Mouse (Mus musculus): ENCODE measurements around the gene Plekhg5. TPM values are rescaled to one million over a fixed set of nuclear protein-coding genes. Genes with fewer than 3 reads are reported as not detected.

Plekhg5 gene
- total and polyA plus RNA-seq, 2 experiments from 2014 or later = 10.6 to 18.0 TPM

GRCm38 (mm10) chr4:152107493-152107892 is 35.2 kb downstream of the Plekhg5 start:
- peak; percentile 13 for DNase-seq (ENCODE audit: low spot score)
- H3K9me3 ChIP-seq (replicated peaks; ENCODE audit: control insufficient read depth, low read length) = no peaks in the 10 kb centered on the region
- WGBS = 27% methylated on average over 24 of the region's 24 CpGs
- TF ChIP-seq EP300 (IDR thresholded peaks at IDR 0.05; ENCODE audit: low read depth) (no peak), CTCF (IDR thresholded peaks at IDR 0.05; ENCODE audit: low read depth) (no peak)
- peak overlapping the region; percentile 49 for H3K4me2 ChIP-seq (ENCODE audit: low read depth, low read length)
- H3K36me3 ChIP-seq (replicated peaks; ENCODE audit: control insufficient read depth, insufficient read depth, low read length) = peaks cover 89% of the 10 kb centered on the region
- 0 out of 2 replicates have a peak, but pooled peaks cover 8% of the 10 kb centered on the region for H3K4me1 ChIP-seq (ENCODE audit: control insufficient read depth, insufficient read depth)
- no peaks in the 10 kb centered on the region; the same call in 1 of the 2 replicates for H3K27me3 ChIP-seq (ENCODE audit: control insufficient read depth, insufficient read depth, low read length)
- peak overlapping the region; percentile 24 for H3K4me3 ChIP-seq (ENCODE audit: low read depth, low read length)
- no peak overlapping the region for H3K27ac ChIP-seq (ENCODE audit: low read depth)
- ATAC-seq (ENCODE audit: insufficient read depth, low read depth) = peak; percentile 30
- H3K9ac ChIP-seq (replicated peaks; ENCODE audit: low read depth, low read length) = no peak overlapping the region

DNA sequence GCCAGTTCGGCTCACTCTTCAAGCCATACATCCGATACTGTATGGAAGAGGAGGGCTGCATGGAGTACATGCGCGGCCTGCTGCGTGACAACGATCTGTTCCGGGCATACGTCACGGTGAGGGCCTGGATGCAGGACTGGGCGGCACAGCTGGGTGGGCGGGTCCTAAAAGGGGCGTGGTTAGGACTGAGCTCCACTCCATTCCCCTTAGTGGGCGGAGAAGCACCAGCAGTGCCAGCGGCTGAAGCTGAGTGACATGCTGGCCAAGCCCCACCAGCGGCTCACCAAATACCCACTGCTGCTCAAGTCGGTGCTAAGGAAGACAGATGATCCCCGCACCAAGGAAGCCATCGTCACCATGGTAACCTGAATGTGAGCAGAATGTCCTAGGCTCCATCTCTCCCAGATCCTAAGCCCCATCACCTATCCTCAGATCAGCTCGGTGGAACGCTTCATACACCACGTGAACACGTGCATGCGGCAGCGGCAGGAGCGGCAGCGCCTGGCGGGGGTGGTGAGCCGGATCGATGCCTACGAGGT is 35.7 kb downstream of the Plekhg5 start:
- ATAC-seq (ENCODE audit: insufficient read depth, low read depth) (peak; percentile 83), DNase-seq (ENCODE audit: low spot score) (peak; percentile 65)
- Histone ChIP-seq H3K9me3 (replicated peaks; ENCODE audit: control insufficient read depth, low read length) (no peaks in the 10 kb centered on the region), H3K27me3 (ENCODE audit: control insufficient read depth, insufficient read depth, low read length) (no peaks in the 10 kb centered on the region; the same call in 1 of the 2 replicates), H3K4me1 (ENCODE audit: control insufficient read depth, insufficient read depth) (0 out of 2 replicates have a peak, but pooled peaks cover 8% of the 10 kb centered on the region), H3K27ac (ENCODE audit: low read depth) (no peak overlapping the region), H3K4me2 (ENCODE audit: low read depth, low read length) (peak overlapping the region; percentile 49), H3K4me3 (ENCODE audit: low read depth, low read length) (peak overlapping the region; percentile 24), H3K36me3 (replicated peaks; ENCODE audit: control insufficient read depth, insufficient read depth, low read length) (peaks cover 90% of the 10 kb centered on the region), H3K9ac (replicated peaks; ENCODE audit: low read depth, low read length) (no peak overlapping the region)
- TF ChIP-seq CTCF (IDR thresholded peaks at IDR 0.05; ENCODE audit: low read depth) (no peak), EP300 (IDR thresholded peaks at IDR 0.05; ENCODE audit: low read depth) (no peak)
- 32% methylated on average over 30 of the region's 30 CpGs for WGBS

DNA sequence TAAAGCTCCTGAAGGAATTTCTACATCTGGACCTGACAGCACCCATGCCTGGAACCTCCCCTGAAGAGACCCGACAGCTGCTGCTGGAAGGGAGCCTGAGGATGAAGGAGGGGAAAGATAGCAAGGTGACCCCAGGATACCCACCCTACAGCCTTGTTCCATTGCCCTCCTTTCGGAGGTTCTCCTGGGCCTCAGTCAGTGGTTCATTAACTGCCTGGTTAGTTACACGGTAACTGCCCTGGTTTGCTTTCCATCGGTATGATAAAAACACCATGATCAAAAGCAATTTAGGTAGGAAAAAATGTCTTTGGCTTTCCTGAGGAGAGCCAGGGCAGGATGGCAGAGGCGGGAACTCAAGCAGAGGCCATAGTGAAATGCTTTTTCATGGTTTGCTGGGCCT is 36.4 kb downstream of the Plekhg5 start:
- WGBS = 90% methylated on average over 5 of the region's 5 CpGs
- H3K36me3 ChIP-seq (replicated peaks; ENCODE audit: control insufficient read depth, insufficient read depth, low read length) = peaks cover 88% of the 10 kb centered on the region

GRCm38 (mm10) chr4:152109509-152109908 is 37.2 kb downstream of the Plekhg5 start:
- H3K27me3 ChIP-seq (ENCODE audit: control insufficient read depth, insufficient read depth, low read length) = no peaks in the 10 kb centered on the region; the same call in 1 of the 2 replicates
- ATAC-seq (ENCODE audit: insufficient read depth, low read depth) = no peak
- H3K4me1 ChIP-seq (ENCODE audit: control insufficient read depth, insufficient read depth) = 0 out of 2 replicates have a peak, but pooled peaks cover 8% of the 10 kb centered on the region
- TF ChIP-seq CTCF (IDR thresholded peaks at IDR 0.05; ENCODE audit: low read depth) = no peak
- TF ChIP-seq EP300 (IDR thresholded peaks at IDR 0.05; ENCODE audit: low read depth) = no peak
- peaks cover 88% of the 10 kb centered on the region for H3K36me3 ChIP-seq (replicated peaks; ENCODE audit: control insufficient read depth, insufficient read depth, low read length)
- H3K9me3 ChIP-seq (replicated peaks; ENCODE audit: control insufficient read depth, low read length) = no peaks in the 10 kb centered on the region
- H3K9ac ChIP-seq (replicated peaks; ENCODE audit: low read depth, low read length) = no peak overlapping the region
- H3K27ac ChIP-seq (ENCODE audit: low read depth) = no peak overlapping the region
- no peak overlapping the region for H3K4me3 ChIP-seq (ENCODE audit: low read depth, low read length)
- H3K4me2 ChIP-seq (ENCODE audit: low read depth, low read length) = no peak overlapping the region
- no peak for DNase-seq (ENCODE audit: low spot score)
- 74% methylated on average over 3 of the region's 3 CpGs for WGBS

More for the DNA sequence above, 36.4 kb downstream of the Plekhg5 start:
- H3K9me3 ChIP-seq (replicated peaks; ENCODE audit: control insufficient read depth, low read length) = no peaks in the 10 kb centered on the region
- no peak overlapping the region for H3K9ac ChIP-seq (replicated peaks; ENCODE audit: low read depth, low read length)
- no peak overlapping the region for H3K4me3 ChIP-seq (ENCODE audit: low read depth, low read length)
- H3K27me3 ChIP-seq (ENCODE audit: control insufficient read depth, insufficient read depth, low read length) = no peaks in the 10 kb centered on the region; the same call in 1 of the 2 replicates
- H3K4me2 ChIP-seq (ENCODE audit: low read depth, low read length) = no peak overlapping the region
- no peak for ATAC-seq (ENCODE audit: insufficient read depth, low read depth)
- TF ChIP-seq EP300 (IDR thresholded peaks at IDR 0.05; ENCODE audit: low read depth) (no peak), CTCF (IDR thresholded peaks at IDR 0.05; ENCODE audit: low read depth) (no peak)
- no peak overlapping the region for H3K27ac ChIP-seq (ENCODE audit: low read depth)
- DNase-seq (ENCODE audit: low spot score) = no peak
- 0 out of 2 replicates have a peak, but pooled peaks cover 8% of the 10 kb centered on the region for H3K4me1 ChIP-seq (ENCODE audit: control insufficient read depth, insufficient read depth)

DNA sequence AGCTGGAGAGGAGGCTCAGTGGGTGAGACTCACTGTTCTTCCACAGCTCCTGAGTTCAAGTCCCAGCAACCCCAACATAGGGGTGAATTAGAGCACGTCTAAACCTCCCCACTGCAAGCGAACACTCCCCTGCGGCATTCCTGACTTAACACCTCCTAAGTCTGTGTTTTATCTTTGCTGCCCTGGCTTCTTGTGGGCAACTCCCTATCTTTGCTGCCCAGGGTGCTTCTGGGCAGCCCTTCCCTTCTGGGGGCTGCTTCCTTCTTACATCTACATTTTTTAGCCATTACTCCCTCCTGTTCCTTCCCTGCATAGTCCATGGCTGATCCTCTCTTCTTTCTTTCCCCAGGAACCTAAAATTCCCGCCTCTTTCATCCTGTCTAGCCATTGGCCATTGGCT is 38.4 kb downstream of the Plekhg5 start:
- H3K27ac ChIP-seq (ENCODE audit: low read depth) = no peak overlapping the region
- TF ChIP-seq EP300 (IDR thresholded peaks at IDR 0.05; ENCODE audit: low read depth) (no peak), CTCF (IDR thresholded peaks at IDR 0.05; ENCODE audit: low read depth) (no peak)
- peaks cover 11% of the 10 kb centered on the region for H3K4me1 ChIP-seq (ENCODE audit: control insufficient read depth, insufficient read depth)
- peaks cover 11% of the 10 kb centered on the region for H3K27me3 ChIP-seq (ENCODE audit: control insufficient read depth, insufficient read depth, low read length)
- DNase-seq (ENCODE audit: low spot score) (no peak), ATAC-seq (ENCODE audit: insufficient read depth, low read depth) (no peak)
- no peak overlapping the region for H3K4me3 ChIP-seq (ENCODE audit: low read depth, low read length)
- H3K4me2 ChIP-seq (ENCODE audit: low read depth, low read length) = no peak overlapping the region
- WGBS = 80% methylated on average over 4 of the region's 4 CpGs
- no peaks in the 10 kb centered on the region for H3K9me3 ChIP-seq (replicated peaks; ENCODE audit: control insufficient read depth, low read length)
- no peak overlapping the region for H3K9ac ChIP-seq (replicated peaks; ENCODE audit: low read depth, low read length)
- H3K36me3 ChIP-seq (replicated peaks; ENCODE audit: control insufficient read depth, insufficient read depth, low read length) = peaks cover 89% of the 10 kb centered on the region

GRCm38 (mm10) chr4:152112329-152112728 is 40.0 kb downstream of the Plekhg5 start:
- no peak for DNase-seq (ENCODE audit: low spot score)
- 93% methylated on average over 9 of the region's 9 CpGs for WGBS
- H3K27me3 ChIP-seq (ENCODE audit: control insufficient read depth, insufficient read depth, low read length) = peaks cover 23% of the 10 kb centered on the region

More at GRCm38 (mm10) chr4:152112329-152112728, 40.0 kb downstream of the Plekhg5 start:
- Histone ChIP-seq H3K9me3 (replicated peaks; ENCODE audit: control insufficient read depth, low read length) (no peaks in the 10 kb centered on the region), H3K9ac (replicated peaks; ENCODE audit: low read depth, low read length) (no peak overlapping the region), H3K4me2 (ENCODE audit: low read depth, low read length) (no peak overlapping the region), H3K27ac (ENCODE audit: low read depth) (no peak overlapping the region), H3K4me1 (ENCODE audit: control insufficient read depth, insufficient read depth) (peaks cover 14% of the 10 kb centered on the region), H3K36me3 (replicated peaks; ENCODE audit: control insufficient read depth, insufficient read depth, low read length) (peaks cover 73% of the 10 kb centered on the region), H3K4me3 (ENCODE audit: low read depth, low read length) (no peak overlapping the region)
- TF ChIP-seq EP300 (IDR thresholded peaks at IDR 0.05; ENCODE audit: low read depth) (no peak), CTCF (IDR thresholded peaks at IDR 0.05; ENCODE audit: low read depth) (no peak)
- ATAC-seq (ENCODE audit: insufficient read depth, low read depth) = no peak

Data from heart, postnatal 0 days (tissue).